Mouse (Mus musculus): ENCODE data around the gene Rhobtb1. TPM values are rescaled to one million over a fixed set of nuclear protein-coding genes. Genes with fewer than 3 reads are reported as not detected.

Gene Rhobtb1
- total RNA-seq, 2 experiments from 2014 or later, result 4.7 to 9.3 TPM

DNA sequence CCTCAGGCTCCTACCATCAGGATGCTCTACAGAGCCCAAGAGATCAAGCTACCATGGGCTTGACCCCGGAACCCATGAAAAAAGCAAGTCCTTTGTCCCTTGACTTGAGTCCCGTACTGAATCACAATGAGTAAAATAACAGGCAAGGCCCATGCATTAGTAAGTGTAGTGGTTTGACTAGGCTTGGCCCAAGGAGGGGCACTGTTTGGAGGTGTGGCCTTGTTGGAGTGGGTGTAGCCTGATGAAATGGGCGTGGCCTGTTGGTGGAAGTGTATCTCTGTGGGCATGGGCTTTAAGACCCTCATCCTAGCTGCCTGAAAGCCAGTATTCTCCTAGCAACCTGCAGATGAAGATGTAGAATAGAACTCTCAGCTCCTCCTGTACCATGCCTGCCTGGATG is 153.6 kb downstream of the Rhobtb1 start:
- no peak for DNase-seq (ENCODE audit: low spot score in 2 of 2)
- intact Hi-C loops (cut with DNase I), result no loop called here

DNA sequence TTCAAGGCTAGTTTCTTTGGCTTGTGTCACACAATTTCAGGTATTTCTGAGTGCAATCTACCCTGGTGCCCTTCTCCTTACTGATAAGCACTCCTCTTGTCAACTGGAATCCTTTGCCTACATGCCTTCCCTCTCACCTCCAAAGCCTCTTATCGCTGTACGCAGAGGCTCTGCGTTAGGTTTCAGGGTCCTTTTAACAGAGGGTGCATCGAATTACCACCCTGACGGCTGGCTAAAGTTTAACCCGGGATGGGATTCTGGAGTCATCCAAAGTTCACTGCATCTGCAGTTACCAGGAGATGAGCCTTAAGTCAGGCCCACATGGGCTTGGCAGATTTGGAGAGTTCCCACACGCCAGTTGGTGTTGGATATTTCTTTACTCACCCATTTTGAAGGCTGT is 154.4 kb downstream of the Rhobtb1 start:
- no peak for DNase-seq (ENCODE audit: low spot score in 2 of 2)
- intact Hi-C loops (cut with DNase I), result no loop called here

DNA sequence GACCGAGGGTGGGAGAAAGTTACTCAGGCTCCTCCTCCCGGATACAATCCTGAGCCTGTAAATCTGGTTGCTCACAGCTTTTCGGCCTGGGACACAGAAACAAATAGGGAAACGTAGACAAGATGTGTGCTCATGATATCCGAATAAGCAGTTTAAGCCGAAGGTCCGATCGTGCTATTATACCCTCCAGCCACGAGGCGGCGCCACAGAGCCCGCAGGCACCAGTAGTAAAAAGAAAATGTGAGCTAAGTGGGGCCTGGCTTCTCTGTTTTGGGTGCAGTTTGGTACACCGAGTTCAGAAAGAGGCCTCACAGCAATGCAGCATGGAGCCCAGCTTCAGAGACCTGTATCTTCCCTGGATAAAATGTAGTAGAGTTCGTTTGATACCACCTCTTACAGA is 155.0 kb downstream of the Rhobtb1 start:
- DNase-seq (ENCODE audit: low spot score in 2 of 2), result no peak

DNA sequence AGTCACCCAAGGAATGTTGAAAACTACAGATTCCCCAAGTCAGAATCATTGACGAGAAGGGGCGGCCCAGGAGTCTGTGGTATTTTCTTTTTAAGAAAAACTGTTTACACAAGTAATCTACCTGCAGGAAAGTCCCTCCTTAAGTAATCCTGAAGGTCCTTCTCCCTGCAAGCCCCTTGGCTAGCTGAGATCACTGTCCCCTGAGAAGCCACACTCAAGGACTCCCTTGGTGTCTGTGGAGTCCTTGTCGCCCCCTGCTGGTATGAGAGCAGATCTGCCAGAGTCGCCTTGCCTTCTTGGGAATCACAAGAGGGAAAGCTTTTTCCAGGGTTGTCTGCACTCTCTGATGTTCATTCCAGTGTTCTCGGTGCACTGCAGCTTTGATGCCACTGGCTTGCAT is 155.8 kb downstream of the Rhobtb1 start:
- peak; percentile 40 to 47 for DNase-seq (ENCODE audit: low spot score in 2 of 2)
- intact Hi-C loops (cut with DNase I), result loop anchor here (1.0 kb wide), 1 partner anchor 121 kb away; no protein-coding TSS in a partner anchor

More for the DNA sequence above, 155.0 kb downstream of the Rhobtb1 start:
- intact Hi-C loops (cut with DNase I), result no loop called here

DNA sequence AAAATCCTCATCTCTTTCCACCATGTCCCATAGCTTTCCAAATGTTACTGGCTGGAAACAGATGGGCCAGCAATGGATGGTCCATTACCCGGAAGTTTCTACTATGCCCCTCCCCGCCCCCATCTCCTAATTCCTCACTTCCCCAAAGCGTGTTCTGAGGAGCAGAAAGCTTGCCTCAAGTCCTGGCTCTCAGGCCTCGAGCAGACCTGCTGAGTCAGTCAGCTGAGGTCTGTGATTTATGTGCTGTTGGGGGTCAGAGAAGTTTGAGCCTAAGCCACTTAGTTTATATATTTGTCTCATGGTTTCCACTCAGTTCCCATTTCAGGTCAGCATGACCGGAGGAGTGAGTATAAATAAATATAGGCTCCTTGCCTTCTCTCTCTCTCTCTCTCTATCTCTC is 157.9 kb downstream of the Rhobtb1 start:
- DNase-seq (ENCODE audit: low spot score in 2 of 2), result no peak
- intact Hi-C loops (cut with DNase I), result no loop called here

DNA sequence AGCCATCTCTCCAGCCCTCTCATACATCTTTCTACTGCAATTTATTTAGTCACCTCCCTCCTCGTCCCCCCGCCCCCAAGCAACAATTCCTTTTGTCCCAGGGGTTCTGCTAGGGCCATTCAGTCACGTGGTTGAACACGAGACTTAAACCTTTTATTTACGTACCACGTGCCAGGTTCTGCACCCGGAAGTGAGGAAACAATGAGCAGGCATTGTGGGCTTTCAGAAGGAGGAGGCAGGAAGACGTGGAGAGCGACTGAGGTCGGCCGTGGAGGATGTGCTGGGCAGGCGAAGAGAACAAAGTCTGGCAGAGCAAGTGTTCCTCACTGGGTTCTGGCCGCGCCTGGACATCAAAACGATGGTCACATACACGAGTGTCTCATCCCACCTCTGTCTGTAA is 160.6 kb downstream of the Rhobtb1 start:
- no peak for DNase-seq (ENCODE audit: low spot score in 2 of 2)
- intact Hi-C loops (cut with DNase I), result no loop called here

DNA sequence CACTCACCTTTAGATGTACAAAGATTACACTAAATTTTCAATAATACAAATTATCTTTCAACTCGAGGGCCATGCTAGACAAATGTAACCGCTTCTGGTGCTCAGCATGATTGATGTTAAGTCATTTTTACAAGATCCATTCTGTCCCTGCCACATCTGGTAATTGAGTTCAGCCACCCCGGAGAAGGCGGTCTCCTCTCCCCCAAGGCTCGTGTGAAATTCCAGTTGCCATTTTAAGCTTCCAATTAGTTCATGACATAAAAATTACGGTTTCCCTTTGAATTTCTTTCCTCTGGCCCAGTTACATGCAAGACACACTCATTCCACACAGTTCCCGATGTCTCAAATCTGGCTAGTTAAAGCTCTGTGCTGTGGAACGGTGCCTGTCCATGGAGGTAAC is 162.7 kb downstream of the Rhobtb1 start:
- intact Hi-C loops (cut with DNase I), result no loop called here
- DNase-seq (ENCODE audit: low spot score in 2 of 2), result no peak

DNA sequence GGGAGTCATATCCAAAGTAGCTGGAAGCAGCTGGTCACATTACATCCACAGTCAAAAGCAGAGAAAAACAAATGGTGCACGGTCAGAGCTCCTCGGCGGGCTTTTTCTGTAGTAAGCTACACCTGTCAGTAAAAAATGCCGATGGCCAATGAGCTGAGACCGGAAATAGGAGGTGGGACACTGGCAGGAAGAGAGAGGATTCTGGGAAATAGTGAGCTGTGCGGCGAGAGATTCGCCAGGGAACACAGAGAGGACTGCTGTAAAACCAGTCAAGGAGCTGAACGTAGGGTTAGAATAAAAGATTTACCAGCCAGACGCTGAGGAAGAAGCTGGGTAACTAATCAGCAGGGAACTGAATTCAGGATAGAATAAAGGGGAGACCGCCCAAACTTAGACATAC is 167.3 kb downstream of the Rhobtb1 start:
- intact Hi-C loops (cut with DNase I), result no loop called here
- DNase-seq (ENCODE audit: low spot score in 2 of 2), result no peak

DNA sequence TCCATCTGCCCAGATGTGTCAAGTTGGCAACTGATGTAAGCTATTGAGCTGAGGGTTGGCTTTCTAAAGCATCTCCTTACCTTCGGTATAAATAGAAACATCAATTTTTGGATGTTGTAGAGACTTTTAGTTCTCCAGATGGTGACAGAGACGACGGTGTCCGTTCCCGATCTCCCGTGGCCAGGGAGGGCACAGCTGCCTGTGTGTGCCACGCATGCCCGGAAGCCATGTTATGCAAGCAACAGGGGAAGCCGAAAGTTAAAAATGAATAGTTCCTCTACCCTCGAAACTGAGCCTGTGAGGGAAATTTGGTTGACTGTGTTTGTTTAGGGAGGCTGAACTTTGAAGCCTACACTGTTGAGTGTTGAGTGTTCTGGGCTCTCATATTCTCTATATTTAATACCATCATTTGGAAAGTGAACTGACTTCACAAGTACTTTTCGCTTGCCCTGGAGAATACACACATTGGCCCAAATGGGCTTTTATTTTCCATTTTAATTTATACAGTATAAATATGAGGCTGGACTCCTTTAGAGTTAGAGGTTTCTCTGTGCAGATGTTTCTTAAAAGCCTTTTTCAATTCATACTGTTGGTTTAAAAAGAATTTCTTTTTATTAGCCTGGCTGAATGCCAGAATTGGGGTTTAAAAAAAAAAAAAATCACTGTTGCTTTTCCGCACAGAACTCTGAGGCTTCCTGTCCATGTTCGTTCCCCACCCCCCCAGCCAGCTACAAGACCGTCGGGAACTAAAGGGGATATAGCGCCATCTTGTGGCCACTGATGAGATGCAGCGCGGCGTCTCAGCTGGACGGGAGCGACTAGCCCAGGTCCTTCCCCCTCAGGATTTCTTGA is 169.7 kb downstream of the Rhobtb1 start:
- peak; percentile 59 to 71 for DNase-seq (ENCODE audit: low spot score in 2 of 2)
- intact Hi-C loops (cut with DNase I), result loop anchor here (5.0 kb wide), 2 partner anchors 134 to 414 kb away; no protein-coding TSS in a partner anchor

DNA sequence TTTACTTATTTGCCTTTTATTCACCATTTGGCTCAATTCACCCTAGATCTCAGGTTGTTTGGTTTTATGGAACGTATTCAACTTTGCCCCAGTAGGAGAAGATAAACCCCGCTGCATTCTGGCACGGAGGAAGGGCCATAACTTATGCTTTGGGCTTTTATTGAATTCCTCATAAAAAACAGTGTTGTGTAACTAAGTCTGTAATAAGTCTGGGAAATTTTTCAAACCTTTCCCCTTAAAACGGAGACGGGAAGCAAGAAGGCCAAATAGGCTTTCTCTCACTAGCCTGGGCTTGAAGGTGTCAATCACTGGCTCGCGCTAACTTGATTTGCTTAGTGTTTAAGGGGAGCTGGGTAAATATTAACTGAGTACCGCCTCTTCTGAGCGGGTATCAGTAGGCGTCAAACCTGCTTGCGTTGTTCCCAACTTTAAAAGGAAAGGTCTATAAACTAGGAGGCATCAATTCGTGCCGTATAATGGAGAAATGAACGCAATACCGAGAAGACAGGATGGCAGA is 170.3 kb downstream of the Rhobtb1 start:
- no peak for DNase-seq (ENCODE audit: low spot score in 2 of 2)
- intact Hi-C loops (cut with DNase I), result loop anchor here (5.0 kb wide), 2 partner anchors 134 to 414 kb away; no protein-coding TSS in a partner anchor

DNA sequence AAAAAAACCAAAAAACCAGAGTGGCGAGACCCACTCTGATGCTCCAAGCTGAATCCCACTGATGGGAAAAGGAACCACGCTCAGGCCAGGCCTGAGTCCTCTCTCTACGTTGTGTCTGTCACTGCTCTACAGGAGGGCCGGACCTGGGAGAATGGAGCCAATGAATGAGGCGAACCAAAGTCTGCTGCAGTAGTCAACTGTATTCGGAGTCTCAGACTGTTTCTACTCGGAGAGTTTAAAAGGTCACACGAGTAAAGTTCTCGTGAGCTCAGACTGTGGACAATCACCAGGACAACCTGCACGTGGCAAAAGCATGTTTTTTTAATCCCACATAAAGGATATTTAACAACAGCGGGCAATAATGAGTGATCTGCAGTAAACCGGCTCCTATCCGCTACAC is 172.8 kb downstream of the Rhobtb1 start:
- no peak for DNase-seq (ENCODE audit: low spot score in 2 of 2)
- intact Hi-C loops (cut with DNase I), result loop anchor here (5.0 kb wide), 2 partner anchors 137 to 417 kb away; no protein-coding TSS in a partner anchor

DNA sequence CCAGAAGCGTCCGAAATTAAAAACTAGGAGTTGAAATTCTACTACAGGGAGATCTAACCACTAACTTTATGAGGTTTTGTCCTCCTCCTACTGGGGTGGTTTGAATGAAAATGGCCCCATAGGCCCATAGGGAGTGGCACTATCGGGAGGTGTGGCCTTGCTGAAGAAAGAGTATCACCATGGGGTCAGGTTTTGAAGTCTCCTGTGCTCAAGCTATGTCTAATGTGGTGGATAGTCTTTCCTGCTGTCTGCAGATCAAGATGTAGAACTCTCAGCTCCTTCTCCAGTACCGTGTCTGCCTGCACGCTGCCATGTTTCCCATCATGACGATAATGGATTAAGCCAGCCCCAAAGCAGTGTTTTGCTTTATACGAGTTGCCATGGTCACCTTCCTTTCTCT is 173.6 kb downstream of the Rhobtb1 start:
- no peak for DNase-seq (ENCODE audit: low spot score in 2 of 2)
- intact Hi-C loops (cut with DNase I), result loop anchor here (5.0 kb wide), 2 partner anchors 138 to 418 kb away; no protein-coding TSS in a partner anchor

DNA sequence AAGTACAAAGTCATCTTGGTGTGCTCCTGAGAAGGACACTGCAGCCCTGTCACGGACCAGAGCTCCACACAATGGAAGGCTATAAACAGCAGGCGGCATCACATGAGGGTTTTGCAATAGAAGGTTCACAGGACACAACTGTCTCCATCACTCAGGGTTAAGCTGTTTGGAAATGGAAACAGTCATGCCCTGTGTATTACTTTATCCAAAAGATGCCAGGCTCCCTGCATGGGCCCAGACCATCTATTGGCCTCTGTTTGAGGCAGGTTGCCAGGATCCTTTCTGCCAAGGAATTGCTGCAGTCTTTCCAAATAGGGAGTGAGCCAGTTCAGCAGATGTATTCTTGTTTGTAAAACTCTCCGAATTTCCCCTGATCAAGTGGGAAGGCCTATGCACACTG is 175.2 kb downstream of the Rhobtb1 start:
- DNase-seq (ENCODE audit: low spot score in 2 of 2), result no peak
- intact Hi-C loops (cut with DNase I), result no loop called here

DNA sequence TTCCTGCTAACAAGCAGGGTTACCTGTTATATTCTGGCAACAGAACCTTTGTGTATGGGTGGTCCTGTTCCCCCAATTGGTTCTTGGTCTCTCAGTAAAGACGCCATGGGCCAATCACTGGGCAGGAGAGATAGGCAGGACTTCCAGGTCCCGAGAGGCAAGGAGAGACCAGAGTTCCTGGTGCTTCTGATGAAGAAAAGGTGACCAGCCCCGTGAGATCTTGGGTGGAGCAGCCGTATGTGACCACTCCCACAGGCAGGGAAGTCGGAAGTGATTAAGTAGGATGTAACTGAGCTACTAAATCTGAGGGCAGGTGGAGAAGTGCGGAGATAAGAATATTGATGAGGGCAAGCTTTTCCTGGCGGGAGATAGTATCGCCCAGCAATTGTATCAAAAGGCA is 176.1 kb downstream of the Rhobtb1 start:
- no peak for DNase-seq (ENCODE audit: low spot score in 2 of 2)
- intact Hi-C loops (cut with DNase I), result no loop called here

DNA sequence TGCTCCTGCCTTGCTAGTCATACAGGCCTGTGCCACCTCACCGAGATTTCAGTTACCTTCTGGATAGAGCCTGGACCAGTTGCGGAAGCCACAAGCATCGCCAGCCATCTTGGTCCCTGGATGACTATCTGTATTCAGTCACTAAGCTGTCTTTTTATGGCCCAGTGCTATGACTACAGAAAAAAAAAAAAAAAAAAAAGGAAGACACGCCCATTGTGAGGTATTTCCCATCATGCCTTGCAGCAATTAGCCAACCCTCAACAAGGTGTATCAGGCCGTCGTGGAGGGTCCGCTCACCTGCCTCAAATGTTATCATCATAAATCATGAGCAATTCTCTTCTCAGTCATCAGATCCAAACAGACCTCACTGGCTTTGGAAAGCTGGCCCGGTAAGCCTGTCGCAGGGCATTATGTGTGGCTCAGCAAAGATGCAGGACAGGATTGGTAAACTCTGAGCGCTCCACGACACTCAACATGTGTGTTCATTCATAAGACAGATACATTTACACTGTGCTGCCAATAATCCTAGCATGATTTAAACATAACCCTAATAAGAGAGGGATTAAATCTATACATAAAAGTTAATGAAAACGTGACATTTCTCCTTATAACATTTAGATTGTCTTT is 176.9 kb downstream of the Rhobtb1 start:
- intact Hi-C loops (cut with DNase I), result no loop called here
- DNase-seq (ENCODE audit: low spot score in 2 of 2), result no peak

DNA sequence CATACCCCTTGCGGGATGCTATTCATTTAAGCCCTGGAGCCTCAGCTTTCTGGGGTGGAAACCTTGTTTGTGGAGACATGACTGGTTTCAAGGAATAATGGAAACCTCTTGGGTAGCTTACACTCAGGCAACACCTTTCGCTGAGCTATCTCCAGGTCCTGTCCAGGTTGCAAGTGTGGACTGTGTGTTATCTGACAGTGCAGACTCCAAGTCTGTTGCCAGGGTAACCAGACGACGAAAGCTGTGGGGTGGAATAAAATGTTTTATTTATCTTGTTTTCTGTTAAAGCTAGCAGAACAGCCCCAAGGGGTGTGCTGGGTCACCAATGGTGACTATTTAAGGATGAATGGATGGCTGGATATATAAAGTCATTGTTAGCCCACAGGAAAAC is 177.4 kb downstream of the Rhobtb1 start:
- DNase-seq (ENCODE audit: low spot score in 2 of 2), result no peak
- intact Hi-C loops (cut with DNase I), result no loop called here

DNA sequence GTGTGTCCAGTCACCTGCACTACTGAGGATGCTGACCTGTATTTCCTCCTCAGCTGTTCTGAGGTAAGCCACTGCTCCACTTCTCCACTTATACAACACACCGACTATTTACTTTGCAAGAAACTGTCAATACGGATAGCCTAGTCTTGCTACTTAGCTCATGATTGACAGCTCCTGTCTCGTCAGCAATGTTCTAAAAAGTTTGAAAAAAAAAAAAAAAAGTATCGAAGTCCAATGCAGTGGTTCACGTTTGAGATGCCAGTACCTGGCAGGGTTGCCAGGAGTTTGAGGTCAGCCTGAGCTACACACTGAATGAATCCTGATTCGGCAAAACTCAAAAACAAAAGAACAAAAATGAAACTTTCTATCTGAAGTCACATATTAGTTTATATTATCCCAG is 180.0 kb downstream of the Rhobtb1 start:
- intact Hi-C loops (cut with DNase I), result no loop called here
- DNase-seq (ENCODE audit: low spot score in 2 of 2), result no peak

DNA sequence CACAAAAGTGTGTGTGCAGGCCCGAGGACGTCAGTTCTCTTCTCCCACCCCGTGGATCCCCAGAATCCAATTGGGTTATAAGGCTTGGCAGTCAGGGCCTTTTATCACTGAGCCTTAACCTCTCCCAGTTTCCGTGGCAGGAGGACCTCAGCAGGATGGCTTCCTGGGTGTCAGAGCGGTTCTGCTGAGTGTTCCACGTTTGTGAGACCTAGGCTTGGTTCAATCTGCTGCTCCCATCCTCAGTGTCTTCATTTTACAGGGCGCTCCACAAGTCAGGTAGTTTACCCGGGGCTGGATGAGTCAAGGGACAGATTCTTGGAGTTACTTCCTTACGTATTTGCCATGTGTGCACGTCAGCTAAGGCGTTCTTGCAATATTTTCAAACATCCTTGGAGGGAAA is 182.0 kb downstream of the Rhobtb1 start:
- DNase-seq (ENCODE audit: low spot score in 2 of 2), result no peak
- intact Hi-C loops (cut with DNase I), result no loop called here

DNA sequence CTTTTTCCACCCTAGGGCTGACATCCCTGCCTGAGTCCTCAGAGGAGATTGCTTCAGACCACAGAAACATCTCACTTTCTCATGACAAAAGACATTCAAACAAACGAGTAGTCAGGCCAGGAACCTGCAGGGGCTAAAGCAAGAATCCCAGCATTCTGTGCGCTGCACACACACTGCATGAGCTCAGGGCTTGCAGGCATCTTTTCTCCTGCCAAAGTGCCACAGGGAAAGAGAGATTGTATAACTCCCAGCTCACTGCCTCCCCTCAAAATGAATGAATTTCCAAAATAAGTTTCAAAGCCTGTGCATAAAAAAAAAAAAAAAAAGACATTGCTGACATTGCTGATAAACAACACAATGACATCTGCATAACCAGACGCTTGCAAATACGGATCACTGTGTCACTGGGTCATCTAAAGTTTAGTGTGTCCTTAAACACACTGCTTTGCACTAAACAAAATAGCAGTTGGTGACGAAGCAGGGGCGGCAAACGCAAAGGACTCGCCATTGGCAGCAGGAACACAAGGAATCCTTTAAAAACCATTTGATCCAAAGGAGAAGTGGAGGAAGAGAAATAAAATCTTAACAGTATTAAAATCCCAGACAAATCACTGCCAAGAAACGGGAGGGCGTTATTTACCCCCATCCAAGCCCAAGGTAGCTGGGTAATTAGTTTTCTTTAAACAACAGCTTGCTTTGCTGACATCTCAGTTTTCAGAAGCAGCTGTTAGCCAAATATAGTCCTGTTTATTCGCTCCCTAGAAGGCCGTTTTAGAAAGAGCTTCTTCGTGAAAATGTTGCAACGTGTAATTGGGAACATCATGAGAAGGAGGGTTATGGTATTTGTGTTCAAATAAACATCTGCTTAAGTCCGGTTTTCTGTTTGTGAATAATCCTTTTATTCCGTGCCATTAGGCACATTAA is 183.3 kb downstream of the Rhobtb1 start:
- peak; percentile 13 to 19 for DNase-seq (ENCODE audit: low spot score in 2 of 2)
- intact Hi-C loops (cut with DNase I), result no loop called here

DNA sequence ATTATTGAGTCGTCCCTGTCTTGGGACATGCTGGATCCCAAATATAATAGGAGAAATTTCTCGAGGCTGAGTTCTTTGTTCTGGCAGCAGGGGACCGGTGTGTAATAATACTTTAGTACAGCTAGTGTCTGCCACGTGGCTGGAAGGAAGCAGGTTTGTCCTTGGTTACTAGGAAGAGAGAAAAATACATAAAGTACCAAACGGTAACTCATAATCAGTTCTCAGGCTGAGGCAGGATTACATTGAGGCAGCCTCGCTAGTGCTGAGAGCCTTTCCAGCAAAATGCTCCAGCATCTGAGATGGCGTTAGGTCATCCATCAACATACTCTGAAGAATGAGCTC is 183.9 kb downstream of the Rhobtb1 start:
- no peak for DNase-seq (ENCODE audit: low spot score in 2 of 2)

More for the DNA sequence above, 183.9 kb downstream of the Rhobtb1 start:
- intact Hi-C loops (cut with DNase I), result no loop called here
